Mouse (Mus musculus): Measurements from ENCODE around the gene Osbpl7. TPM values are rescaled to one million over a fixed set of nuclear protein-coding genes. Genes with fewer than 3 reads are reported as not detected.

Osbpl7 gene
- total RNA-seq, 2 experiments from 2014 or later, result 2.7 to 3.3 TPM

Small RNA genes lying within 50 kb of the gene (microRNA-seq; reads per million reads assigned to microRNA genes)
- gene Mir8103, result 0.32 to 1.0 reads per million in 2 experiments

Other genes starting within 250 kb of the Osbpl7 start
- 100 to 1,000 TPM; 241 to 268 TPM for gene Nfe2l1, start 220.7 kb upstream of the Osbpl7 start, total RNA-seq (2021)
- gene Copz2, start 200.8 kb upstream of the Osbpl7 start, total RNA-seq (2021), result 10 to 100 TPM; 28.3 to 36.3 TPM
- 10 to 100 TPM; 26.5 to 30.0 TPM for gene Cdk5rap3, start 134.1 kb upstream of the Osbpl7 start, total RNA-seq (2021)
- not detected for gene Prr15l, start 122.5 kb upstream of the Osbpl7 start, total RNA-seq (2021)
- 1 to 10 TPM; 8.5 to 9.5 TPM for gene Pnpo, start 106.6 kb upstream of the Osbpl7 start, total RNA-seq (2021)
- gene Sp2, start 67.7 kb upstream of the Osbpl7 start, total RNA-seq (2021), result 10 to 100 TPM; 13.1 to 13.6 TPM
- under 1 TPM; 0.10 to 0.11 TPM for gene Sp6, start 37.2 kb upstream of the Osbpl7 start, total RNA-seq (2021)
- gene Scrn2, start 20.7 kb upstream of the Osbpl7 start, total RNA-seq (2021), result 10 to 100 TPM in 1 of 2 experiments, 1 to 10 TPM in 1; 8.9 to 10.4 TPM
- not detected for gene Lrrc46, start 9.2 kb upstream of the Osbpl7 start, total RNA-seq (2021)
- 10 to 100 TPM; 39.8 to 44.0 TPM for gene Mrpl10, start 9.1 kb upstream of the Osbpl7 start, total RNA-seq (2021)
- 1 to 10 TPM in 1 of 2 experiments, under 1 TPM in 1; 0.97 to 1.4 TPM for gene Tbx21, start 64.7 kb downstream of the Osbpl7 start, total RNA-seq (2021)
- gene Tbkbp1, start 100.9 kb downstream of the Osbpl7 start, total RNA-seq (2021), result 1 to 10 TPM; 5.2 to 6.5 TPM
- gene Kpnb1, start 137.3 kb downstream of the Osbpl7 start, total RNA-seq (2021), result 10 to 100 TPM; 55.8 to 65.2 TPM
- 10 to 100 TPM; 46.3 to 54.3 TPM for gene Npepps, start 230.0 kb downstream of the Osbpl7 start, total RNA-seq (2021)

Measured in gastrocnemius, postnatal 14 days (tissue).